Mouse (Mus musculus) left cerebral cortex, postnatal 36 days (tissue): ENCODE results near the gene Avpi1. TPM values are rescaled to one million over a fixed set of nuclear protein-coding genes. Genes with fewer than 3 reads are reported as not detected.

ENCODE experiments used
- total RNA-seq, 2 experiments: library from RNA; stranded (reverse); gene quantifications; 2 replicates each; pipeline ENCODE4 v1.2.3; 2021

The Avpi1 gene
- total RNA-seq, 2 experiments from 2014 or later = 29.3 to 40.2 TPM

Other genes starting within 250 kb of the Avpi1 start
- gene Rrp12, start 232.9 kb downstream of the Avpi1 start, total RNA-seq = 10 to 100 TPM; 32.2 to 34.1 TPM
- gene Pgam1, start 217.1 kb downstream of the Avpi1 start, total RNA-seq = 100 to 1,000 TPM; 530 to 626 TPM
- 10 to 100 TPM; 21.0 to 27.3 TPM for gene Exosc1, start 195.6 kb downstream of the Avpi1 start, total RNA-seq
- 10 to 100 TPM; 45.4 to 48.5 TPM for gene Zdhhc16, start 195.6 kb downstream of the Avpi1 start, total RNA-seq
- 10 to 100 TPM; 25.2 to 36.7 TPM for gene Mms19, start 147.9 kb downstream of the Avpi1 start, total RNA-seq
- 10 to 100 TPM; 12.2 to 15.1 TPM for gene Ubtd1, start 147.3 kb downstream of the Avpi1 start, total RNA-seq
- not detected for gene Ankrd2, start 93.1 kb downstream of the Avpi1 start, total RNA-seq
- gene Hoga1, start 83.4 kb downstream of the Avpi1 start, total RNA-seq = 1 to 10 TPM; 3.4 to 4.2 TPM
- under 1 TPM; 0.62 to 0.86 TPM for gene 4933411K16Rik, start 76.8 kb downstream of the Avpi1 start, total RNA-seq
- 10 to 100 TPM; 67.8 to 75.3 TPM for gene Morn4, start 42.7 kb downstream of the Avpi1 start, total RNA-seq
- gene Pi4k2a, start 38.6 kb downstream of the Avpi1 start, total RNA-seq = 10 to 100 TPM; 63.6 to 72.2 TPM
- gene Marveld1, start 18.3 kb upstream of the Avpi1 start, total RNA-seq = 1 to 10 TPM; 9.5 to 9.8 TPM
- 10 to 100 TPM; 78.8 to 94.5 TPM for gene Zfyve27, start 34.9 kb upstream of the Avpi1 start, total RNA-seq
- gene Sfrp5, start 73.2 kb upstream of the Avpi1 start, total RNA-seq = under 1 TPM; 0.27 to 0.76 TPM
- 100 to 1,000 TPM; 122 to 150 TPM for gene Golga7b, start 118.5 kb upstream of the Avpi1 start, total RNA-seq